Mouse (Mus musculus) CH12.LX (cell line): ENCODE measurements around the gene Ndrg2.

Experiments used
- CHD2 ChIP-seq: IDR thresholded peaks from 2 replicates; pipeline ENCODE4 v1.6.1; 2011; ENCODE audit warnings: low read length, improper control_type of control experiment
- CTCF ChIP-seq, 2 experiments: IDR thresholded peaks in 1 of 2; conservative IDR thresholded peaks in 1 of 2; 2 replicates each; pipeline ENCODE4 v1.5.1; 2011 to 2012; ENCODE audit warnings: low read depth in 2 of 2, low read length in 2 of 2, improper control_type of control experiment in 1 of 2, inconsistent platforms in 1 of 2, mild to moderate bottlenecking in 1 of 2, moderate library complexity in 1 of 2
- EP300 ChIP-seq: IDR thresholded peaks from 2 replicates; pipeline ENCODE4 v1.6.1; 2011; ENCODE audit warnings: low read length, improper control_type of control experiment
- HCFC1 ChIP-seq: IDR thresholded peaks from 2 replicates; pipeline ENCODE4 v1.6.1; 2012; ENCODE audit warnings: low read depth, mild to moderate bottlenecking, inconsistent platforms, low read length, improper control_type of control experiment
- JUN ChIP-seq: IDR thresholded peaks from 2 replicates; pipeline ENCODE4 v1.6.1; 2011; ENCODE audit warnings: low read depth, mild to moderate bottlenecking, low read length, improper control_type of control experiment, moderate library complexity; ENCODE audit not compliant: insufficient read depth
- MEF2A ChIP-seq: IDR thresholded peaks from 2 replicates; pipeline ENCODE4 v1.6.1; 2014; ENCODE audit warnings: low read depth, mild to moderate bottlenecking, inconsistent platforms, low read length, improper control_type of control experiment, borderline replicate concordance
- MYC ChIP-seq: IDR thresholded peaks from 2 replicates; pipeline ENCODE4 v1.6.1; 2011; ENCODE audit warnings: low read depth, mild to moderate bottlenecking, improper control_type of control experiment, low read length
- NELFE ChIP-seq: IDR thresholded peaks from 2 replicates; pipeline ENCODE4 v1.6.1; 2011; ENCODE audit warnings: low read depth, low read length, improper control_type of control experiment
- NRF1 ChIP-seq: IDR thresholded peaks from 2 replicates; pipeline ENCODE4 v1.6.1; 2014; ENCODE audit warnings: low read depth, mild to moderate bottlenecking, inconsistent platforms, low read length, improper control_type of control experiment, moderate library complexity
- POLR2A ChIP-seq: IDR thresholded peaks from 2 replicates; pipeline ENCODE4 v1.6.1; 2011; ENCODE audit warnings: low read depth, mild to moderate bottlenecking, improper control_type of control experiment, low read length
- SMC3 ChIP-seq: IDR thresholded peaks from 2 replicates; pipeline ENCODE4 v1.6.1; 2011; ENCODE audit warnings: low read depth, low read length, improper control_type of control experiment
- TCF12 ChIP-seq: IDR thresholded peaks from 2 replicates; pipeline ENCODE4 v1.6.1; 2014; ENCODE audit warnings: low read depth, mild to moderate bottlenecking, inconsistent platforms, low read length, improper control_type of control experiment
- ZC3H11A ChIP-seq: IDR thresholded peaks from 2 replicates; pipeline ENCODE4 v1.6.1; 2012; ENCODE audit warnings: low read depth, mild to moderate bottlenecking, inconsistent platforms, low read length, improper control_type of control experiment

- TF ChIP-seq CTCF (conservative IDR thresholded peaks at IDR 0.05 in 1 of 2, IDR thresholded peaks at IDR 0.05 in 1 of 2; ENCODE audit: low read depth in 2 of 2, low read length in 2 of 2) (peak; percentile 95 to 98), MEF2A (no peak), TCF12 (no peak), ZC3H11A (peak; percentile 50), NRF1 (no peak), MYC (no peak), CHD2 (no peak), EP300 (no peak), SMC3 (peak; percentile 92), HCFC1 (no peak), POLR2A (no peak), JUN (no peak), NELFE (no peak; the same call in 1 of the 2 replicates)
Measured at GRCm38 (mm10) chr14:51902806-51903710, 10.9 kb downstream of the Ndrg2 start.
